Mouse (Mus musculus) duodenum, adult 2 months (tissue): ENCODE results near the gene 4632433K11Rik. TPM values are rescaled to one million over a fixed set of nuclear protein-coding genes. Genes with fewer than 3 reads are reported as not detected.

Source experiments
- polyA plus RNA-seq: library from polyadenylated mRNA; depleted of rRNA; stranded (reverse); fragments of >200 nt; gene quantifications from 2 replicates; pipeline ENCODE4 v1.2.3, GENCODE M21; 2012; ENCODE audit warnings: low replicate concordance; rRNA removed

4632433K11Rik gene
- polyA plus RNA-seq = not detected in 2 replicates

GRCm38 (mm10) chr7:5033818-5034217 is at the start of gene 4632433K11Rik:
Gene 4632433K11Rik (plus strand): TSS chr7:5034118.

GRCm38 (mm10) chr7:4996003-4996895 is 37.7 kb upstream of the 4632433K11Rik start, which contains the start of gene Zfp579:
Gene Zfp579 (minus strand): TSS chr7:4996158.

GRCm38 (mm10) chr7:5014251-5015117 is 19.4 kb upstream of the 4632433K11Rik start, which contains the start of the genes Zfp524 and Fiz1:
Gene Zfp524 (plus strand): TSS chr7:5014415.
Gene Fiz1 (minus strand): TSS chr7:5014697.

GRCm38 (mm10) chr7:5015118-5016001 is 18.6 kb upstream of the 4632433K11Rik start, which contains the start of gene Gm44973:
Gene Gm44973 (plus strand): TSS chr7:5015496.

GRCm38 (mm10) chr7:5020000-5020681 is 13.8 kb upstream of the 4632433K11Rik start, which contains the start of the genes Zfp865 and Ccdc106:
Gene Zfp865 (plus strand): TSS chr7:5020376.
Gene Ccdc106 (plus strand): TSS chr7:5020553.

GRCm38 (mm10) chr7:5038109-5038732 is 4.3 kb downstream of the 4632433K11Rik start, which contains the start of gene Zfp784:
Gene Zfp784 (minus strand): TSS chr7:5038446.

GRCm38 (mm10) chr7:5051193-5052192 is 17.6 kb downstream of the 4632433K11Rik start, which contains the start of gene Zfp580:
Gene Zfp580 (plus strand): TSS chr7:5051538.

GRCm38 (mm10) chr7:5061774-5062359 is 27.9 kb downstream of the 4632433K11Rik start, which contains the start of gene U2af2:
Gene U2af2 (plus strand): TSS chr7:5062143.

GRCm38 (mm10) chr7:5080010-5080751 is 46.3 kb downstream of the 4632433K11Rik start, which contains the start of gene Epn1:
Gene Epn1 (plus strand): TSS chr7:5080235.

Other genes starting within 250 kb of the 4632433K11Rik start
- gene Tmem238, start 244.5 kb upstream of the 4632433K11Rik start, polyA plus RNA-seq = 245 and 842 TPM in 2 replicates
- gene Rpl28, start 241.2 kb upstream of the 4632433K11Rik start, polyA plus RNA-seq = 347 and 393 TPM in 2 replicates
- gene Ube2s, start 221.5 kb upstream of the 4632433K11Rik start, polyA plus RNA-seq = 184 and 256 TPM in 2 replicates
- gene Shisa7, start 189.4 kb upstream of the 4632433K11Rik start, polyA plus RNA-seq = 0.19 and 3.1 TPM in 2 replicates
- 31.8 and 33.1 TPM in 2 replicates for gene Isoc2b, start 163.9 kb upstream of the 4632433K11Rik start, polyA plus RNA-seq
- gene Isoc2a, start 157.0 kb upstream of the 4632433K11Rik start, polyA plus RNA-seq = 34.1 and 38.8 TPM in 2 replicates
- gene Gm36210, start 127.6 kb upstream of the 4632433K11Rik start, polyA plus RNA-seq = not detected in 2 replicates
- 26.2 and 34.2 TPM in 2 replicates for gene Zfp628, start 118.9 kb upstream of the 4632433K11Rik start, polyA plus RNA-seq
- gene Nat14, start 112.1 kb upstream of the 4632433K11Rik start, polyA plus RNA-seq = 8.4 and 8.7 TPM in 2 replicates
- 2.7 and 4.6 TPM in 2 replicates for gene Ssc5d, start 108.3 kb upstream of the 4632433K11Rik start, polyA plus RNA-seq
- not detected in 2 replicates for gene Sbk2, start 69.7 kb upstream of the 4632433K11Rik start, polyA plus RNA-seq
- 0.02 TPM in 1 of 2 replicates, not detected in the other for gene Sbk3, start 63.0 kb upstream of the 4632433K11Rik start, polyA plus RNA-seq
- 39.0 and 47.9 TPM in 2 replicates for gene Zfp579, start 38.0 kb upstream of the 4632433K11Rik start, polyA plus RNA-seq
- 46.4 and 57.1 TPM in 2 replicates for gene Zfp524, start 19.7 kb upstream of the 4632433K11Rik start, polyA plus RNA-seq
- gene Fiz1, start 19.4 kb upstream of the 4632433K11Rik start, polyA plus RNA-seq = 24.9 and 25.9 TPM in 2 replicates
- gene Gm44973, start 18.6 kb upstream of the 4632433K11Rik start, polyA plus RNA-seq = not detected in 2 replicates
- 29.9 and 32.6 TPM in 2 replicates for gene Zfp865, start 13.7 kb upstream of the 4632433K11Rik start, polyA plus RNA-seq
- gene Ccdc106, start 13.6 kb upstream of the 4632433K11Rik start, polyA plus RNA-seq = 1.6 and 2.3 TPM in 2 replicates
- gene Zfp784, start 4.3 kb downstream of the 4632433K11Rik start, polyA plus RNA-seq = 6.7 and 8.4 TPM in 2 replicates
- gene Zfp580, start 17.4 kb downstream of the 4632433K11Rik start, polyA plus RNA-seq = 18.1 and 22.7 TPM in 2 replicates
- 108 and 110 TPM in 2 replicates for gene U2af2, start 28.0 kb downstream of the 4632433K11Rik start, polyA plus RNA-seq
- gene Epn1, start 46.1 kb downstream of the 4632433K11Rik start, polyA plus RNA-seq = 442 and 660 TPM in 2 replicates
- gene Rfpl4, start 82.8 kb downstream of the 4632433K11Rik start, polyA plus RNA-seq = not detected in 2 replicates
- gene Rasl2-9, start 91.8 kb downstream of the 4632433K11Rik start, polyA plus RNA-seq = 0.21 and 0.47 TPM in 2 replicates
- gene Vmn1r55, start 115.6 kb downstream of the 4632433K11Rik start, polyA plus RNA-seq = not detected in 2 replicates
- not detected in 2 replicates for gene Vmn1r56, start 162.6 kb downstream of the 4632433K11Rik start, polyA plus RNA-seq
- gene Vmn1r57, start 184.4 kb downstream of the 4632433K11Rik start, polyA plus RNA-seq = not detected in 2 replicates